Mouse (Mus musculus) kidney, postnatal 0 days (tissue): ENCODE measurements around the gene Syne3. TPM values are rescaled to one million over a fixed set of nuclear protein-coding genes. Genes with fewer than 3 reads are reported as not detected.

Source experiments
- ATAC-seq: fragments of 200-750 bp; cut with Nextera tagmentation; replicated peaks from 2 replicates; pipeline ENCODE4 v1.8.0; 2017; ENCODE audit warnings: low read depth, moderate number of reproducible peaks, moderate TSS enrichment, moderate library complexity; ENCODE audit not compliant: low FRiP score
- DNase-seq: peaks from one replicate; pipeline ENCODE4 v3.0.0-alpha.2; 2016; ENCODE audit warnings: low spot score
- H3K27ac ChIP-seq: fragments of 300-500 bp; sonication (generic); 2 replicates; pipeline ENCODE4 v1.5.1; 2014; ENCODE audit warnings: mild to moderate bottlenecking
- H3K27me3 ChIP-seq: fragments of 300-500 bp; sonication (generic); 2 replicates; pipeline ENCODE4 v1.6.1; 2014; ENCODE audit warnings: low read length, mixed read lengths; ENCODE audit not compliant: insufficient read depth
- H3K36me3 ChIP-seq: fragments of 300-500 bp; sonication (generic); 2 replicates; pipeline ENCODE4 v1.6.1; 2014; ENCODE audit warnings: low read length, mixed read lengths; ENCODE audit not compliant: insufficient read depth
- H3K4me1 ChIP-seq: fragments of 300-500 bp; sonication (generic); replicated peaks from 2 replicates; pipeline ENCODE4 v1.6.1; 2014; ENCODE audit warnings: antibody characterized with exemption, low read length, mixed read lengths; ENCODE audit not compliant: insufficient read depth
- H3K4me2 ChIP-seq: fragments of 300-500 bp; sonication (generic); 2 replicates; pipeline ENCODE4 v1.6.1; 2014; ENCODE audit warnings: mild to moderate bottlenecking, low read length, moderate library complexity, mixed read lengths
- H3K4me3 ChIP-seq: fragments of 300-500 bp; sonication (generic); replicated peaks from 2 replicates; pipeline ENCODE4 v1.5.1; 2014; ENCODE audit warnings: low read depth, low read length
- H3K9ac ChIP-seq: fragments of 300-500 bp; sonication (generic); 2 replicates; pipeline ENCODE4 v1.6.1; 2014; ENCODE audit warnings: low read depth, low read length
- H3K9me3 ChIP-seq: fragments of 300-500 bp; sonication (generic); replicated peaks from 2 replicates; pipeline ENCODE4 v1.6.1; 2016; ENCODE audit warnings: low read length, inconsistent platforms, mixed read lengths
- CTCF ChIP-seq: IDR thresholded peaks from 2 replicates; pipeline ENCODE4 v1.5.1; 2016; ENCODE audit warnings: antibody characterized with exemption, low read depth, mild to moderate bottlenecking, moderate library complexity
- whole genome bisulfite sequencing: fragments of 180-500 bp; shearing (Covaris S2); extraction: QIAGEN DNeasy Blood & Tissue Kit; methylation state at CpG from one replicate; pipeline ENCODE4 v1.1.7; 2014; 5-methylcytosine and 5-hydroxymethylcytosine counted together
- polyA plus RNA-seq: library from polyadenylated mRNA; unstranded; fragments of >200 nt; fragmentation: Nextera tagmentation; extraction: Ambion mirVana; gene quantifications from 2 replicates; pipeline ENCODE4 v1.2.1, GENCODE M21; 2015

Gene Syne3
- polyA plus RNA-seq, 1 experiment from 2014 or later, result 1.0 TPM

GRCm38 (mm10) chr12:104902392-104903053 lies 107.1 kb downstream of the Syne3 start:
- ATAC-seq (no peak), DNase-seq (no peak)
- H3K27me3 ChIP-seq, result no peaks in the 10 kb centered on the region
- 75% methylated on average over 13 of the region's 13 CpGs for WGBS
- no peak overlapping the region for H3K4me2 ChIP-seq
- H3K9me3 ChIP-seq, result no peaks in the 10 kb centered on the region
- H3K36me3 ChIP-seq, result no peaks in the 10 kb centered on the region
- no peak overlapping the region for H3K27ac ChIP-seq
- peaks cover 13% of the 10 kb centered on the region; the same call in 1 of the 2 replicates for H3K4me1 ChIP-seq
- H3K4me3 ChIP-seq, result no peak overlapping the region
- no peak for TF ChIP-seq CTCF
- no peak overlapping the region for H3K9ac ChIP-seq

- no peak for DNase-seq
- WGBS, result 44% methylated on average over 8 of the region's 8 CpGs
Measured at GRCm38 (mm10) chr12:104901320-104901719, 108.3 kb downstream of the Syne3 start.

GRCm38 (mm10) chr12:104899835-104900234 lies 109.8 kb downstream of the Syne3 start:
- H3K9me3 ChIP-seq, result no peaks in the 10 kb centered on the region
- TF ChIP-seq CTCF, result no peak
- H3K4me3 ChIP-seq, result no peak overlapping the region
- H3K27ac ChIP-seq, result 0 out of 2 replicates have a peak overlapping the region, but pooled peaks have one; percentile 54
- ATAC-seq (no peak), DNase-seq (no peak)
- H3K4me2 ChIP-seq, result no peak overlapping the region
- peaks cover 16% of the 10 kb centered on the region; the same call in 1 of the 2 replicates for H3K4me1 ChIP-seq
- no peaks in the 10 kb centered on the region for H3K27me3 ChIP-seq
- no peaks in the 10 kb centered on the region for H3K36me3 ChIP-seq
- no peak overlapping the region for H3K9ac ChIP-seq
- 63% methylated on average over 3 of the region's 3 CpGs for WGBS

More at GRCm38 (mm10) chr12:104901320-104901719, 108.3 kb downstream of the Syne3 start:
- no peaks in the 10 kb centered on the region for H3K9me3 ChIP-seq
- no peak overlapping the region for H3K4me2 ChIP-seq
- no peak for TF ChIP-seq CTCF
- H3K27me3 ChIP-seq, result no peaks in the 10 kb centered on the region
- H3K4me3 ChIP-seq, result no peak overlapping the region
- H3K4me1 ChIP-seq, result peaks cover 16% of the 10 kb centered on the region; the same call in 1 of the 2 replicates
- H3K27ac ChIP-seq, result no peak overlapping the region
- no peaks in the 10 kb centered on the region for H3K36me3 ChIP-seq
- ATAC-seq, result no peak
- no peak overlapping the region for H3K9ac ChIP-seq

- H3K4me2 ChIP-seq, result no peak overlapping the region
- H3K4me3 ChIP-seq, result no peak overlapping the region
- peak overlapping the region; percentile 54; the same call in 1 of the 2 replicates for H3K27ac ChIP-seq
- H3K27me3 ChIP-seq, result no peaks in the 10 kb centered on the region
- no peak overlapping the region for H3K9ac ChIP-seq
- no peak for ATAC-seq
- peak; percentile 30 for DNase-seq
- peaks cover 10% of the 10 kb centered on the region; the same call in 1 of the 2 replicates for H3K4me1 ChIP-seq
- H3K9me3 ChIP-seq, result no peaks in the 10 kb centered on the region
- WGBS, result 46% methylated on average over 11 of the region's 11 CpGs
- no peak for TF ChIP-seq CTCF
- H3K36me3 ChIP-seq, result no peaks in the 10 kb centered on the region
Measured at GRCm38 (mm10) chr12:104899161-104899560, 110.4 kb downstream of the Syne3 start.

- Histone ChIP-seq H3K4me1 (peaks cover 8% of the 10 kb centered on the region; the same call in 1 of the 2 replicates), H3K27ac (peak overlapping the region; percentile 54; the same call in 1 of the 2 replicates), H3K36me3 (no peaks in the 10 kb centered on the region), H3K9me3 (no peaks in the 10 kb centered on the region), H3K4me2 (no peak overlapping the region), H3K9ac (no peak overlapping the region), H3K27me3 (no peaks in the 10 kb centered on the region), H3K4me3 (no peak overlapping the region)
- WGBS, result 76% methylated on average over 9 of the region's 9 CpGs
- ATAC-seq (peak; percentile 52), DNase-seq (no peak)
- TF ChIP-seq CTCF, result peak; percentile 40; the same call in 1 of the 2 replicates
Measured at GRCm38 (mm10) chr12:104898718-104899117, 110.9 kb downstream of the Syne3 start.

- 46% methylated on average over 8 of the region's 8 CpGs for WGBS
- DNase-seq (no peak), ATAC-seq (peak; percentile 82)
- no peak overlapping the region for H3K9ac ChIP-seq
- peaks cover 8% of the 10 kb centered on the region; the same call in 1 of the 2 replicates for H3K4me1 ChIP-seq
- no peaks in the 10 kb centered on the region for H3K9me3 ChIP-seq
- TF ChIP-seq CTCF, result no peak
- H3K4me3 ChIP-seq, result no peak overlapping the region
- H3K27me3 ChIP-seq, result no peaks in the 10 kb centered on the region
- H3K4me2 ChIP-seq, result no peak overlapping the region
- H3K36me3 ChIP-seq, result no peaks in the 10 kb centered on the region
- peak overlapping the region; percentile 95 for H3K27ac ChIP-seq
Measured at GRCm38 (mm10) chr12:104897051-104897618, 112.5 kb downstream of the Syne3 start.
